Mouse (Mus musculus) kidney, adult 2 months (tissue): ENCODE data around the gene Luc7l2. TPM values are rescaled to one million over a fixed set of nuclear protein-coding genes. Genes with fewer than 3 reads are reported as not detected.
A peak's percentile ranks its signal among the peaks of the same experiment; 100 is the strongest.

Source experiments
- DNase-seq: peaks from one replicate; pipeline ENCODE4 v3.0.0; 2021
- H3K27ac ChIP-seq: fragments of 200-500 bp; 2 replicates; pipeline ENCODE4 v1.5.1; 2012; ENCODE audit warnings: low read depth, low read length, control low read depth, inconsistent platforms; ENCODE audit not compliant: insufficient read depth
- H3K27me3 ChIP-seq: fragments of 200-500 bp; replicated peaks from 2 replicates; pipeline ENCODE4 v1.6.1; 2012; ENCODE audit warnings: mild to moderate bottlenecking, moderate library complexity, low read length, inconsistent platforms; ENCODE audit not compliant: control insufficient read depth, insufficient read depth
- H3K36me3 ChIP-seq: fragments of 200-500 bp; 2 replicates; pipeline ENCODE4 v1.6.1; 2012; ENCODE audit warnings: mild to moderate bottlenecking, moderate library complexity, low read length, inconsistent platforms; ENCODE audit not compliant: control insufficient read depth, insufficient read depth
- H3K4me1 ChIP-seq: fragments of 200-500 bp; 2 replicates; pipeline ENCODE4 v1.6.1; 2011; ENCODE audit warnings: low read length; ENCODE audit not compliant: control insufficient read depth, insufficient read depth
- H3K4me3 ChIP-seq: fragments of 200-500 bp; 2 replicates; pipeline ENCODE4 v1.5.1; 2011; ENCODE audit warnings: mild to moderate bottlenecking, low read depth, low read length, control low read depth; ENCODE audit not compliant: insufficient read depth
- CTCF ChIP-seq: fragments of 200-500 bp; conservative IDR thresholded peaks from 2 replicates; pipeline ENCODE4 v1.5.1; 2011; ENCODE audit warnings: low read depth, mild to moderate bottlenecking, control low read depth, low read length, moderate library complexity, mixed read lengths; ENCODE audit not compliant: insufficient read depth, insufficient read length
- POLR2A ChIP-seq: fragments of 200-500 bp; IDR thresholded peaks from one replicate; pipeline ENCODE4 v1.6.1; 2011; ENCODE audit warnings: low read depth, low read length, control low read depth
- WGBS: fragments of 180-500 bp; shearing (Covaris S2); methylation state at CpG from one replicate; pipeline ENCODE4 v1.1.7; 2018; 5-methylcytosine and 5-hydroxymethylcytosine counted together
- polyA plus RNA-seq: library from polyadenylated mRNA; depleted of rRNA; stranded (reverse); fragments of >200 nt; gene quantifications from 2 replicates; pipeline ENCODE4 v1.2.3, GENCODE M21; 2012

Luc7l2 gene
- polyA plus RNA-seq, 1 experiment = 24.5 TPM

GRCm38 (mm10) chr6:38636852-38637618 is 85.9 kb downstream of the Luc7l2 start, which contains the start of gene Klrg2:
TSS of gene Klrg2 (minus strand) at chr6:38637242.
- H3K27ac ChIP-seq = no peak within 1 kb of the TSS
- peaks cover 4% of the 10 kb centered on the region; the same call in 1 of the 2 replicates for H3K4me1 ChIP-seq
- peak within 1 kb of the TSS; percentile 62 for H3K4me3 ChIP-seq
- no peaks in the 10 kb centered on the region for H3K36me3 ChIP-seq
- H3K27me3 ChIP-seq = no peaks in the 10 kb centered on the region
- TF ChIP-seq POLR2A (no peak), CTCF (no peak)
- WGBS = 1% methylated on average over 60 of the region's 60 CpGs
- DNase-seq = peak; percentile 83

- TF ChIP-seq POLR2A (no peak), CTCF (no peak)
- WGBS = 44% methylated on average over 11 of the region's 11 CpGs
- peaks cover 9% of the 10 kb centered on the region; the same call in 1 of the 2 replicates for H3K4me1 ChIP-seq
- no peak overlapping the region for H3K27ac ChIP-seq
- no peaks in the 10 kb centered on the region for H3K36me3 ChIP-seq
- peak; percentile 24 for DNase-seq
- no peak overlapping the region for H3K4me3 ChIP-seq
- H3K27me3 ChIP-seq = no peaks in the 10 kb centered on the region
Observed at GRCm38 (mm10) chr6:38640401-38640800, 89.3 kb downstream of the Luc7l2 start.

GRCm38 (mm10) chr6:38641228-38641627 is 90.1 kb downstream of the Luc7l2 start:
- Histone ChIP-seq H3K4me3 (no peak overlapping the region), H3K27me3 (no peaks in the 10 kb centered on the region), H3K4me1 (peaks cover 4% of the 10 kb centered on the region; the same call in 1 of the 2 replicates), H3K27ac (no peak overlapping the region), H3K36me3 (no peaks in the 10 kb centered on the region)
- 59% methylated on average over 5 of the region's 5 CpGs for WGBS
- no peak for DNase-seq
- no peak for TF ChIP-seq POLR2A

- H3K36me3 ChIP-seq = no peaks in the 10 kb centered on the region
- no peak overlapping the region for H3K27ac ChIP-seq
- TF ChIP-seq POLR2A (no peak), CTCF (no peak)
- H3K4me1 ChIP-seq = peaks cover 4% of the 10 kb centered on the region; the same call in 1 of the 2 replicates
- WGBS = 48% methylated on average over 5 of the region's 5 CpGs
- no peaks in the 10 kb centered on the region for H3K27me3 ChIP-seq
- no peak for DNase-seq
- H3K4me3 ChIP-seq = no peak overlapping the region
Observed at GRCm38 (mm10) chr6:38641645-38642044, 90.5 kb downstream of the Luc7l2 start.

GRCm38 (mm10) chr6:38642593-38642992 is 91.5 kb downstream of the Luc7l2 start:
- Histone ChIP-seq H3K4me1 (peaks cover 4% of the 10 kb centered on the region; the same call in 1 of the 2 replicates), H3K27me3 (no peaks in the 10 kb centered on the region), H3K4me3 (no peak overlapping the region), H3K27ac (no peak overlapping the region), H3K36me3 (no peaks in the 10 kb centered on the region)
- TF ChIP-seq CTCF = no peak
- TF ChIP-seq POLR2A = no peak
- 51% methylated on average over 5 of the region's 5 CpGs for WGBS
- DNase-seq = no peak

- no peak overlapping the region for H3K27ac ChIP-seq
- TF ChIP-seq POLR2A (no peak), CTCF (no peak)
- H3K27me3 ChIP-seq = no peaks in the 10 kb centered on the region
- H3K4me3 ChIP-seq = no peak overlapping the region
- no peak for DNase-seq
- WGBS = 73% methylated on average over 3 of the region's 3 CpGs
- peaks cover 4% of the 10 kb centered on the region; the same call in 1 of the 2 replicates for H3K4me1 ChIP-seq
- no peaks in the 10 kb centered on the region for H3K36me3 ChIP-seq
Observed at GRCm38 (mm10) chr6:38643039-38643438, 91.9 kb downstream of the Luc7l2 start.

GRCm38 (mm10) chr6:38649545-38649944 is 98.4 kb downstream of the Luc7l2 start:
- no peak for DNase-seq
- TF ChIP-seq CTCF = peak; percentile 31; the same call in 1 of the 2 replicates
- no peak for TF ChIP-seq POLR2A
- 74% methylated on average over 3 of the region's 3 CpGs for WGBS
- no peak overlapping the region for H3K4me3 ChIP-seq
- H3K27me3 ChIP-seq = no peaks in the 10 kb centered on the region
- H3K27ac ChIP-seq = no peak overlapping the region
- no peaks in the 10 kb centered on the region for H3K36me3 ChIP-seq
- no peaks in the 10 kb centered on the region for H3K4me1 ChIP-seq
